Mouse (Mus musculus) monocyte, adult 2 months (primary cell): ENCODE results near the gene Lrtm2.

Experiments
- DNase-seq, 2 experiments: peaks; one replicate each; pipeline ENCODE4 v3.0.0; 2022; ENCODE audit warnings: low spot score in 2 of 2, low read depth in 1 of 2

Lrtm2 gene

DNA sequence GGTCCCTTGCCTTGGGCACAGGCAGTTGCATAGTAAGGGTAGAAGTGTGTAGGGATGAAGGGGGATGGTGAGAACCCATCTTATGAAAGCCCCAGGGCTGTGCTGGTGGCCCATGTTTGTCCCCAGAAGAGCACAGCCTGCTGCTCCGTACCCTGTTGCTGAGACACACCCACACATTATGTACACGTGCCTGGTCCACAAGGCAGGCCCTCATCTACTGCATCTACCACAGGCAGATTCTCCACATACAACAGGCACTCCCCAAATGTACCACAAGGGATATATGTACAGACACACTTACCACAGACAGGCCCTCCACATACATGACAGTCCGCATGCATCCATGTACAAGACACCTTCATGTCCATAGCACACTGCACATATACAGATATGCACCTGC lies 6.7 kb upstream of the Lrtm2 start:
- no peak for DNase-seq

DNA sequence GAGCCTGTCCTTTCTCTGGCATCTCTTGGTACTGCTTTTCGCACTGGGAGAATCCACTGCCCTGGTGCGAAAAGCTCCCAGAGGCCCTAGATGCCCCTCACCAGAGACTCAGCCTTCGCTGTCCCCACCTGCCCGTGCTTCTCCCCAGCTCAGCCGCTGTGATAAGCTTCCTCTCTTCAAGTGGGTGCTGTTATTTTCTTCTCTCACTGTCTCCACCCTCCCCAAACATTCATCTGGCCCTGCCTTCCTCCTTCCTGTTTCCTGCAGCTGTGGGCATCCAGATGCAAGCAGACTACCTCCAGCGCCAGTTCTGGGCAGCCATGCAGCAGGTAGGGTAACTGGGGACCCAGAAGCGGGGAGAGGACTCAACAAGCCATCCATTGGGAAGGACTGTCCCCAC lies 5.6 kb upstream of the Lrtm2 start:
- DNase-seq: no peak

DNA sequence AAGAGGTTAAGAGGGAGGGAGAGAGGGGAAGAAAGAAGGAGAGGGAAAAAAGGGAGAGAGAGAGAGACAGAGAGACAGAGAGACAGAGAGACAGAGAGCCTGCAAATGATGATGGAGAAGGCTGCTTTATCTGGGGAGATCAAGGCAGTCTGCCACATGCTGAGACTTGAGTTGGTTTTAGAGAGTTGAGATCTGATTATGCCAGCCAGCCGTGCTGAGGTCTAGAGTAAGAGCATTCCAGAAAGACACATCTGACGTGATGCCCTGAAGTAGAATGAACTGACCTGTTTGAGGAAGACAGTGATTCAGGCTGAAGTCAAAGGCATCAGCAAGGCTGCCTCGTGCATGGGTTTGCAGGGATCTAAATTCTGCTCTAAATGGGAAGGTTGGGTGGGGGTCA lies 3.3 kb upstream of the Lrtm2 start:
- no peak for DNase-seq

DNA sequence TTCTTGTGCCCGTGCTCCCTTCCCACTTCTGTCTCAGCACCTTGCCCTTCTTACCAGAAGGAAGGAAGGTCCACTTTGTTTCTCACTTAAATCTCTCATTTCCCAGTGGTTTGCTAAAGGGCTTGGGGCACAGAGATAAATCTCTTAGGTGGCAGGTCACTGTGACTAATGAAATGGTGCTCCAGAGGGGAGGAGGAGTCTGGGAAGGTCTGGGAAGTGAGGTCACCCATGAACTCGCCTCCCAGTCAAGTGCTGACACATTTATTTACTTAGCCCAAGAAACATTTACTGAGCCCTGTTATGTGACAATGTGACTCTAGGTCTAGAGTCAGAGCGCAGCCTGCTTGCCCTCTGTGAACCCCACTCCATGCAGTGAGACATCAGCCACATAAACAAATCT lies 2.6 kb upstream of the Lrtm2 start:
- DNase-seq: no peak

DNA sequence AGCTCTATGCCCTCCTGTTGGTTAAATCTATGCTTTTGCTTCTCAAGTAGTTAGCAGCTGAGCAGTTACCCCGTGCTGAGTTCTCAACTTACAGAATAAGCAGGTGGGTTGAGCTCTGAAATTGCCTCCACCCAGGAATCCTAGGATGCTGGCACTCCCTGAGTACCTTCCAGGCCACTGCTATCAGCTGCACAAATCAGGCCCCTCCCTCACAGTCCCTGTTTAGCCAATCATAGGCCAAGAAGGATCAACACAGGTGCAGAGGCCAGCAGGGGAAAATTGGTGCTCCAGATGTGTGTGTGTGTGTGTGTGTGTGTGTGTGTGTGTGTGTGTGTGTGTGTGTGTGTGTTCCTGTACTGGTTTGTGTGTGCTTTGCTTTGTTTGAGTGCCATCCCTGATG lies 1.5 kb upstream of the Lrtm2 start:
- DNase-seq: no peak

DNA sequence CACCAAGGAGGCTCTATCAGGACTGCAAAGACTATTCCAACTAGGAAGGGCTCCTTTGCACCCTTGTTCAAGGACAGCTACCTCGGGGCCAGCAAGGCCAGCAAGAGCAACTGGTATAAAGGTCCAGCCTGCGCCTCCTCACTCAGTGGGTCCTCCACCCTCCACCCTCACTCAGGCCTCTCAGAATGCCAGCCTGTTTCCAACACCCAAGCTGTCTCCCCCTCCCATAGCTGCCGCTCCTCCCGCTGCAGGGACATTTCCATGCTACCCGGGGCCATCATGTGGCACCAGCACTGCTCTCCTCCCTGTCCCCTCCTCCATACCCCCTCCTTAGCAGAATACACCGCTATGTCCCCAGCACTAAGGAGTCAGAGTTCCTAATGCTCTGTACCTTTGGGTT lies 630 bp downstream of the Lrtm2 start:
- no peak for DNase-seq

DNA sequence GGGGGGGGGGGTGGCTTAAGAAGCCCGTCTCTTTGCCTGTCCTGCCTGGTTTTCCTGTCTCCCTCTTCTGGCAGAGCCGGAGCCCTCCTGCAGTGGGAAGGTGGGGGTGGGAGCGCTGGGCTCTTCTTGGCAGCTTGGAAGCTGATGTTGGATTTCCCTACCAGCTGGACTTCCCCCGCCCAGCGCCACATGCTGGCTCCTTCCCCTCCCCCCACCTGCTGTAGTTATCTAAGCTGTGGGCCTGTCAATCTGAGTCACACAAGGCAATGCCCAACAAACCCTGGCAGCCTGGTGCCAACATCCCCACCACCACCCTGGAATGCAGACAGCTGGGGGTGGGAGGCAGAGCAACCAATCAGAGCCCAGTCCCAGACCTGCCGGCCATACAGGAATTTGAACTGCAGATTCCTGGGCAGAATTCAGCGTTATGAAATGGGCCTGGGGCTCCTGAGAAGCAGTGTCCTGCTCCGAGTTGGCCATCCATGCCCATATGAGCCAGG lies 1.3 kb downstream of the Lrtm2 start:
- DNase-seq: no peak

DNA sequence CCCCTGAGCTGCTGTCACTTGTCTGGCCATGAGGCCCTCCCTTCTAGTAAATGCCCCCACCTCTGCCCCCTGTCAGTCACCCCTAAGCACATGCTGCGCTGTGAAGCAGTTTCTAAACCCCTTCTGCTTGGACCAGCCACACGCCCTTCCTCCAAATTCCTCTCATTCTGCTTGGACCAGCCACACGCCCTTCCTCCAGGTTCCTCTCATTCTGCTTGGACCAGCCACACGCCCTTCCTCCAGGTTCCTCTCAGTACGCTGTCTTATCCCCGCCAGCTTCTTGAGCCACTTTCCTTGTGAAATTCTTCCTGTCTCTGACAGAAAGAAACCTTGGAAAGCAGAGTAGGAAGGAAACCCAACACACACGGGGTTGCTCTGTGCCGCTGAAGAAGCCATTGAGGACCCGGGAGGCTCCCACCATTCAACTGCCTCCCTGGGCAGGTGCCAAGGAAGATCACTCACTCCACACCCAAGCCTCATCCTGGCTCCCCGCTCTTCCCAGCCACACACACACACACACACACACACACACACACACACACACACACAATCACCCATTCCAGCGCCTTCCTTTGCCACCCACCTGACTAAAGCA lies 1.9 kb downstream of the Lrtm2 start:
- DNase-seq: no peak

DNA sequence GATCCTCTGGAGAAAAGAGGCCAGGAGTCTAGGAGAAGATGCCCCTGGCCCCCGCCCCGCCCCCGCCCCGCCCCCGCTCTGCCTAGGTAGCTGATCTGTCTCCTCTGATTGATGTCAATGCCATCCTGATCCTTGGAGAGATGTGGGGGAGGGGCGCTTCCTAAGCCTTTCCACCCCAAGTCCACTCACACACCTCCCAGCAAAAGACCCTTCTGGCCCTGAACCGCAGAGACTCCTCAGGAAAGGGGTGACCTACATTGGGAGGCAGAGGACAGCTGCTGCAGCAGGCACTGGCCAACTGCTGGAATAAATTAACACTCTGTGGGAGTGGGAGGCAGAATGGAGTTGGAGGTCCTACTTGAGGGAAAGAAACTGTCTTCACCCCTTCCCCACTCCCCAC lies 4.0 kb downstream of the Lrtm2 start:
- no peak for DNase-seq

DNA sequence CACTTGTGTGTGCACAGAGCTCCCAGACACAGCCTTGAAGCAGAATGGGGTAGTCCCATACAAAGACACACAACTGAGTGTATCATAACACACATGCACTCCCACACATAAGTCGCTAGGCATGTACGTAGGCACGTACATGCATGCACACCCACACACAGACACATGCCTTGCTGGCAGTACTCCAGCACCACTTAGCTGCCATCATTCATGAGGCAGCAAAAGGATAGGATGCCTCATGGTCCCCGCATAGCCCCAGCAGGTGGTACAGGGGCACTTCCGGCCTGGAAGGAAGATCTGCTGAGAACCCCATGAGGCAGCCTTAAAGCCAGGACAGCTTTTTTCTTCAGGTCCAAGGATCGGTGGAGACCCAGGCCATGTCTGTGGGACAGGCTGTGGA lies 4.6 kb downstream of the Lrtm2 start:
- DNase-seq: no peak

DNA sequence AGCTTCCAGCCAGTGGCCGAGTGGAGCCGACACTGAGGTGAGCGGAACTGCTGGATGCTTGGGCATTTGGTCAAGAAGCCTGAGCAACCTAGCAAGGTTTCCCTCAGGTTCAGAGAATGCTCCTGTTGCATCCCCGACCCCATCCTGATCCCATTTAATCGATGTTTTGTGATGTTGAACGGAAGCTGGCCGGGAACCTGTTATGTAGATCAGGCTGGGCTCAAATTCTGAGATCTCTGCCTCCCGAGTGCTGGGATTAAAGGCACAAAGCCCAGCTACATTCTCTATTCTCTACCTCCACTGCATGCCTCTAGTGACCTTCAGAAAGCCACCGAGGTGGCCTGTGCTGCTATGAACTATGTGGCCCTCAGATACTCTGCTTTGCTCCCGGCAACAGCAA lies 5.8 kb downstream of the Lrtm2 start:
- DNase-seq: no peak

DNA sequence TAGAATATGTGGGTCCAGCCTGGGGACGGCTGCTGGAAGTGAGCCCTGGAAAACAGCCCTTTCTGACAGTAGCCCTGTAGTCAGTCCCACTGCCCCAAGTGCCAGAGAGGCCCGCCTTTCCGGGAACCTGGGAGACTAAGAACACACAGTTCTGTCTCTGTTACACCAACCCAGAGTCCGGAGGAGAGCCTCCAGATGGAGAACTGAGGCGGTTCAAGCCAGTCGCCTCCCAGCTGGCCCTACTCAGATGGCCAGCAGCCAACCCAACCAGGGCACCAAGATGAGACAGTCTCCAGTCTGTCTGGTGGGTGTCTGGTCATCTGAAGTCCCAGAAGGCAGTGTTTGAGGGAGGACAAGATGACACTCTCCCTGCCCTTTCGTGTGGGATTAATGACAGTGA lies 8.8 kb downstream of the Lrtm2 start:
- no peak for DNase-seq

DNA sequence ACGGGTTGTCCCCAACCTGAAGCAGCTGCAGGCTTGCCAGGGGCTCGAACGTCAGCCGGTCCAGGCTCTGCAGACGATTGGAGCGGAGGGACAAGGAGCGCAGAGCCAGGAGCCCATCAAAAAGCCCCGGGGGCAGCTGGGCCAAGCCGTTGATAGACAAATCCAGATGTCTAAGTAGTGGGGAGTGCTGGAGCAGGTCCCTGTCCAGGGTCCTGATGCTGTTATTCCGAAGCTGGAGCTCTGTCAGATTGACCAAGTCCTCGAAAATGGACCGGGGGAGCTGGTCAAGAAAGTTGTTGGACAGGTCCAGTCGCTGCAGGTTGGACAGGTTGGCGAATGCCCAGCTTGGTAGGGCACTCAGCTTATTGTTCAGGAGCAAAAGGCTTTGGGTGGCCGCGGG lies 10.1 kb downstream of the Lrtm2 start:
- DNase-seq: no peak

DNA sequence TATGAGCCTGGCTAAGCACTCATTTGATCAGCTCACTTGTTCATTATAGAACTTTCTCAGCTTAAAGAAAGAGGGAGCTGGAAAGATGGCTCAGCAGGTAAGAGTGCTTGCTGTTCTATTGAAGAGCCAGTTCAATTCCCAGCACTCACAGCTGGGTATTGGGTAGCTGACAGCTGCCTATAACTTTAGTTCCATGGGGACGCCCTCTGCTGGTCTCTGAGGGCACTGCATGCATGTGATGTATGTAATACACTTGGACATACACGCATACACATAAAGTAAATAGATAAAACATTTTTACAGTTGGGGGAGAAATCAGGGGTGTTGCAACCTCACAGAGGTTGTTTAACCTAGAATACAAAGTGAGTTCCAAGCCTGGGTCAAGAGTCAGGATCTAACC lies 11.2 kb downstream of the Lrtm2 start:
- no peak for DNase-seq

DNA sequence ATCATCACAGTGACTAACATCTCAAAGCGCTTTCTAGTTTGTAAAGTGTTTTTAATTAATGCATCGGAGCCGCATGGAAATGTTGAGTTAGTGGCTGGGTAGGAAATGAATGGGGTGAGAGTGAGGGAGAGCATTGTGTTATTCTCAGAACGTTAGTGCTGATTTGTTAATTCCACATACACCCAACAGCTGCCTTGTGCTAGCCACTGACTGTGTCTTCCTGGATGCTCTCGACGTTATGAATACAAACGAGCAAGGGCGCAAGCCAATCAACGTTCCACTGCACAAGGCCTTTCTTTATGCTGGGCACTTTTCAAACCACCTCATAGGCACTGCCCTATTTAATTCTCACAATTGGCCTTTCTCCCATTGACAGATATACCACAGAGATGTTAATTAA lies 11.8 kb downstream of the Lrtm2 start:
- DNase-seq: no peak

DNA sequence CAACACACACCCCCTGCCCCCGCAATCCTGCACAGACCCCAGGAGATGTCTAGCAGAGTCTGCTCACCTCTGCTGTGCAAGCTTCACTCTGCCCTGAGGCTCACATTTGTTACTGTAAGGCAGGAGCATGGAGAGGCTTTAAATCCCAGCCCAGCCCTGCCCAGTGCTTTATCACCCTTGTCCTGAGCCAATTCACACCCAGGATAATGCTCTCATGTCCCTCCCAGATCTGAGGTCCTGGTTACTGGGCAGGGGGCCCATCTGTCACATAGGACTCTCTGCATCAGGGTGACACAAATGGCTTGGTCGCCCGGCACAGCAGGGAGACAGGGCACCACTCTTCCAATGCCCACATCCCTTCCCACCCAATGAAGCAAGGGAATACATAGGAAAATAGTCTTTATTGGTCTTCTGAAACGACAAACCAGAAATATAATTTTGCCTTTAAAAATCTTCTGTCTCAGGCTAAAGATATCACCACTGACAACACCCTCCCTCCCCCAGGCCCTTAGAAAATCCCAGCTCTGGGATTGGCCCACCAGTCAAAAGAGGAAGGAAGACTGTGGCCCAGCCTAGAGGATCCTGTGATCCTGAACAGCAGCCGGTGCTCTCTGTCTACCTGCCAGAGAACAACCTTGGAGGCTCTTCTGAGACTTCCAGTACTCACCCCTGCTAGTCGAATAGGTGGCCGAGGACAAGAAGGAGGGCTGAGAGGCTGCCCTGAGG lies 15.7 kb downstream of the Lrtm2 start:
- no peak for DNase-seq

DNA sequence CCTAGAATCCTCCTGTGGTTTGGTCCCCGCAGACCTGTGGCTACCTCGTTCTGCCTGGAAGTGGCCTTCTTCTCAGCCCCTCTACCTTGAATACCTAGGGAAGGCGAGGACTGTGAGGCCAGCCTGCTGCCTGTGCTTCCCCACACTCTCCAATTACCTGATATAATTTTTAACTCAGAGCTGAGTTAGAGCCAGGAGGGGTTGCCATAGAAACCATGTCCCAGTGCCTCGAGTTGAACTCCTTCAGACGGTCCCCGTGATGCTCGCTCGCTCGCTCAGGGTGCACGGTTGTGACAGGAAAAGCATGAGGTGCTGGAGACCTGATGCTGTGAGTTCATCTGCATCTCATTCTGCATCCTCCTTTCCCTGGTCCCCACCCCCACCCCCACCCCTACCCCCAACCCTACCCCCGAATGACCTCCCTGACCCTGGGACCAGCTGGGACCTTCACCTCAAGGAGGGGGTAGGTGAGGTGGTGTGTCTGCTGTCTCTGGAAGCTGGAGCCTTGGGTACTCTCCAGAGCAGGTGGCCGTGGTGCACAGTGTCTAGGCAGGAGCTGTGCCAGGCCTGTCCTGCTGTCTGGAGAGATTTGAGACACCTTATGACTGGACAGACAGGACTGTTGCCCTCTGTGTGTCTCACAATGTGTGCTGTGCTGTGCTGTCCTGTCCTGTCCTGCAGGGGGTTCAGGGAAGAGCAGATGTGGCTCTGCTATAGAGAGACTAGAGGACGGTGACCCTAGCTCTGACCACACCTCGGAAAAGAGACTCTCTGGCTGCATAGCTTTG lies 16.8 kb downstream of the Lrtm2 start:
- no peak for DNase-seq

DNA sequence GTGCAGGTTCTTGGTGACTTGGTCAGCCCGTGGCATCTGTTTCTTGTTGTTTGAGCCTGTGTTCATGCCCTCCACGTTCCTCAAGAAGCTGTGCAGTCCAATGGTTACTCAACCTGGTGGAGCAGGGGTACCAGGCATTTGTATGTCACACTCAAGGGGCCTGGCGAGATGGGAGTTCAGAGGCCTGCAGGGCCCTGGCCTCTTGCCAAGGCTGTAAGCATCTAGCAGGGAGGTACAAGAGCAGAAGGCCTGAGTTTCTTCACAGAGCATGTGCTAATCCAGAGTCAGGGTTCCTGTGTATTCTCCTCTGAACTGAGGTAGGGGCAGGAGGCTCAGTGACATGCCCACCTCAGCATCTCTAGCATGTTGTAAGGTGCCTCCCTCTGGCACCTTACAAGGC lies 17.5 kb downstream of the Lrtm2 start:
- no peak for DNase-seq

DNA sequence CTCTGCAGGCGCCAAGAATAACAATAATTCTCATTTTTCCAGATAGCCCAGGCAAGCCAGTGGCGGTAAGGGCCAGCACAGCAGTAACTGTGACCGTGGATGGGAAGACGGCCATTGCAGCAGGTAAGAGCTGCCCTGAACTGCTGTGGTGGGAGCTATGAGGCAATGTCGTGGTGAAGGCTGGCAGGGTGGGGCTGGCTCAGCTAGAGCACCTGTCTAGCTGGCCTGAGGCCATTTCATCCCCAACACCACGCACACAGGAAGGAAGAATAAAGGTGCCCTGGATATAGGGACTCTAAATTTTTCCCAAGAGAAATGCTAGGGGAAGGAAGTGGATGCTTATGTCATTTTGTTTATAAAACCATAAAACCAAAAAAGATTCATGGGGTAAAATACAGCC lies 18.2 kb downstream of the Lrtm2 start:
- DNase-seq: no peak

DNA sequence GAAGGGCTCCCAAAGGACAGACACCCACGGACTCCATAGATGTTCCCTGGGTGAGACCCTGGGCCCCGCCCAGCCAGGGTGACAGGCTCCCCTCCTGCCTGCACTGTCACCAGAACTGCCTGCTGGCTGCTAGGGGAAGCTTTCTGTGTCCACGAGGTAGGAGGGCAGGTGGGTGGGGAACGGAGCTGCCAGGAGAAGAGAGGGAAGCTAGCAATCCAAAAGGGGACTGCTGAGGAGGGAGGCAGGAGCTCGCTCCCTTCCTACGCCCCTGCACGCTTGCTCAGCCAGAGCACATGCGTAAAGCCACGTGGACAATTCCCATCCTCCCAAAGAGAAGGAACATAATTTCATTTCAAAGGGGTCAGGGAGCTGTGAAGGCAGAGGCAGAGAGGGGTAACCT lies 20.4 kb downstream of the Lrtm2 start:
- no peak for DNase-seq

DNA sequence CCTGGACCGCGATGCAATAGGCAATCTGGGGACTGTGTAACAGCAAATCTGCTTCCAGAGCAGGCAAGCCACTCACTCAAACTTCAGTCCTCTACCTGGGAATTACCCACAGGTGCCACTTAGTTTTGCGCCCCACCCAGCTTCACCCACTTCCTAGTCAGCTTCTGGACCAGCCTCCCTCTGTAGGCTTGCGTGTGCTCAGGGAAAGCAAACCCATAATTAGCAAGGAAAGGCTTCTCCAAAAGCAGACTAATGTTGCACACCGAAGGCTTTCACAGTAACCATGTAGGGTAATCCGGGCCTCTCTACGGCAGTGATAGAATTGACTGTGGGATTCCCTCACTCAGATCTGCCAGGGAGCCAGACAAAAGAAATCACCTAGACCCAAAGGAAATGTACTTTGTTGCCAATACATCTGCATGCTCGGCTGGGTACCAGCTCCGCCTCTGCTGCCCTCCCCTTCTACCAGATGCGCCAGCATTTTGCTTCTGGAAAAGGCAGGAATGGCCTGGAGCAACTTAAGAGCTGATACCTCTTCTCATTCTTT lies 22.6 kb downstream of the Lrtm2 start:
- DNase-seq: no peak

DNA sequence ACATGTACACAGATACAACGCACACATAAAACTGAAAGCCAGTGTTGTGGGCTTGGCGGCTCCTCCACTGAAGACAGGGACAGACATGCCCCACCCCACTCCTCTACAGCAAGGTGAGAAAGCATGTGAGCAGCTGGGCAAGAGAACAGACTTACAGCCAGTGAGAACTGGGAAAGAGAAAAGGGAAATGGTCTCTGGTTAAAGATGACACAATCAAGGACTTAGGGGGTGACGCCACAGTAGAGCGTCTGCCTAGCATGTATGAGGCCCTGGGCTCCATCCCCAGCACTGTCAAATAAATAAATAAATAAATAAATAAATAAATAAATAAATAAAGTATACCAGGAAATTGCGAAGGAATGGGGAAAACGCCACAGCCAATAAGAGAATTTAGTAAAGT lies 27.2 kb downstream of the Lrtm2 start:
- no peak for DNase-seq
